Mouse (Mus musculus) spleen, postnatal 36 days (tissue): ENCODE measurements around the gene 4933417A18Rik.
A peak's percentile ranks its signal among the peaks of the same experiment; 100 is the strongest.
"Not testable (repeated sequence)": the region's sequence is repeated elsewhere in the genome, so short reads cannot be mapped to it uniquely, and the experiment has no call there.

ENCODE experiments used
- DNase-seq, 2 experiments: peaks; one replicate each; pipeline ENCODE4 v3.0.0; 2022; ENCODE audit warnings: low spot score in 2 of 2, mixed read lengths in 1 of 2

The 4933417A18Rik gene

DNA sequence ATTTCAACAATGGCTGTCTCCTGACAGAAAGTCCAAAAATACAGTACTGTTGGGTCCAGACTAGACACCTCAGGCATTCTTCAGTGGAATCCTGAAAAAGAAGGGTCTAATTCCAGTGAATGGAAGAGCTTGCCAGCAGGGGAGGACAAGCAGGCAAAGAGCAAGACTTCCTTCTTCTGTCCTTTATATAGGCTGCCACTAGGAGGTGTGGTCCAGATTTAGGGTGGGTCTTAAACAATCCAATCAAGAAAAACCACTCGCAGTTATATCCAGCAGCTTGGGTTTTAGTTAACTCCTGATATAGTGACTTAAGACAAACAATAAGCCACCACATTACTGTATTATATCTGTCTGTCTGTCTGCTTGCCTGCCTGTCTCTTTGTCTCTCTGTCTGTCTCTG, 49.6 kb downstream of the 4933417A18Rik start:
- DNase-seq: no peak

- no peak for DNase-seq
These were observed 51.9 kb downstream of the 4933417A18Rik start for GRCm38 (mm10) chr13:34976116-34976515.

GRCm38 (mm10) chr13:34977410-34977809, 53.2 kb downstream of the 4933417A18Rik start:
- no peak for DNase-seq

DNA sequence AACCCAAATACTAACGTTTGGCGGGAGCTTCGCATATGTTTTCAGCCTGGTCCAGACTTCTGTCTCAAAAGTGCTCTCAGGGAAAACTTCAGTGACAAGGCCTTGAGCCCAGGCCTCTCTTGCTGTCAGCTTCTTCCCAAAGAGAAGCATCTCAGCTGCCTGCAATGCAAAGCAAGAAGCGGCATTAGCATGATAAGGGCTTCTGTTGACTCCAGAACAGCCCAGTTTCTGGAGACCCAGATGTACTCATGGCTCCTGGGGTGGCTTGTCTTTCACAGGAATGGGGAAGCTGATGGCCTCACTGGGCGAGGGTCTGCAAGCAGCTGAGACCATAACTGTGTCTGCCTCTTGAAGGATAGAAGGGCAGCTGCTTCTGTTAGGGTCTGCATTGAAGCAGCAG, 54.4 kb downstream of the 4933417A18Rik start:
- not testable (repeated sequence) for DNase-seq

- DNase-seq: not testable (repeated sequence)
These were observed 59.3 kb downstream of the 4933417A18Rik start for GRCm38 (mm10) chr13:34983479-34983878.

DNA sequence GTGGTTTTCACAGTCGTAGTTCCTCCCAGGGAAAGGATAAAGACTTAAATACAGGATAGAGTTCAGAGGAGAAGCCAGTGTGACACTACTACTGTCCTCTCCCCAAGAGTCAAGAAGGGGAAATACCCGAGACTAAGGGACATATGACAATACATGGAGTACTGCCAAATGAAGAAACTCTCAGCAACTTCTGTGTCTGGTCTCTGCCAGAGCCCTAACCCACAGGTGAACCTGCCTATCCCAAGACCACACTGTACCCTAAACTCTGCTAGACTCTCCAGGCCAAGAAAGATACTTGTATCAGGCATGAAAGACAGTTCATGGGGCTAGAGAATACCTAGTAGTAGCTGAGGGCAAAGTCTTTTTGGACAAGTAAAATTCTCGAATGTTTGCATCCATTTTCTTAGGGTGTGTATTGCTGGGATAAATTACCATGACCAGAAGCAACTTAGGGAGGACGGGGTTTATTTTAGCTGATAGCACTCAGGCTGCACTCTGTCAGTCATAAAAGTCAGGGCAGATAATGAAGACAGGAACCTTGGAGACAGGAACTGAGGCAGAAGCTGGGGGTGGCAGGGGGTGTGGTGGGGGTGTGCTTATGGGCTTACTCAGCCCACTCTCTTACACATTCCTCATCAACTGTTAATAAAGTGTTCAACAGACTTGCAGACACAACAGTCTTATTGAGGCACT, 67.5 kb downstream of the 4933417A18Rik start:
- DNase-seq: no peak

GRCm38 (mm10) chr13:34993085-34993484, 68.9 kb downstream of the 4933417A18Rik start:
- DNase-seq: no peak

GRCm38 (mm10) chr13:34993595-34993982, 69.4 kb downstream of the 4933417A18Rik start:
- peak; percentile 4 to 21 for DNase-seq

- peak; percentile 89 to 91 for DNase-seq
These were observed 70.0 kb downstream of the 4933417A18Rik start for GRCm38 (mm10) chr13:34993983-34994811.

GRCm38 (mm10) chr13:34995925-34996324, 71.7 kb downstream of the 4933417A18Rik start:
- DNase-seq: no peak
